ENCODE assay signal across 13 mouse cellular contexts in genomic region chr14:119260176-119260962, GRCm38 (mm10).
DNase-seq lines count a peak whose midpoint lies in the region; ATAC-seq and TF ChIP-seq lines count a peak whose summit lies in the region.
"Had no signal": no experiment of that assay in that cellular context is flagged by ENCODE, and none has a peak within 500 bp of the region (broad histone marks: within the 10 kb centered on the region; RNA-seq: fewer than 3 reads in every experiment).

No protein-coding gene starts in this region.

- H3K4me3 ChIP-seq in lung, embryonic 14.5 days (ENCODE audit: low read depth, low read length), result no peak overlapping the region
- no peak overlapping the region for H3K4me3 ChIP-seq in midbrain, embryonic 16.5 days (ENCODE audit: low read depth, low read length)
- H3K4me3 ChIP-seq in gastrocnemius, adult 2 months, result no peak overlapping the region
- H3K4me3 ChIP-seq: limb, embryonic 10.5 days had no signal

- no peaks in the 10 kb centered on the region for H3K9me3 ChIP-seq in lung, embryonic 14.5 days (ENCODE audit: low read depth, low read length)
- no peaks in the 10 kb centered on the region for H3K9me3 ChIP-seq in midbrain, embryonic 16.5 days (replicated peaks; ENCODE audit: control insufficient read depth, low read length, poor library complexity, severe bottlenecking)
- H3K9me3 ChIP-seq: limb, embryonic 10.5 days had no signal

- ATAC-seq in lung, embryonic 14.5 days (ENCODE audit: insufficient read depth), result 0 out of 2 replicates have a peak, but pooled peaks have one; percentile 38
- peak; percentile 94 for ATAC-seq in common myeloid progenitor, adult 5-6 weeks (replicated peaks; ENCODE audit: low read depth, poor library complexity, severe bottlenecking)
- peak; percentile 51; the same call in 1 of the 2 replicates for ATAC-seq in midbrain, embryonic 16.5 days
- ATAC-seq: hindbrain, postnatal 0 days; lung, postnatal 0 days had no signal

- H3K36me3 ChIP-seq in lung, embryonic 14.5 days (ENCODE audit: insufficient read depth), result no peaks in the 10 kb centered on the region
- no peaks in the 10 kb centered on the region for H3K36me3 ChIP-seq in midbrain, embryonic 16.5 days (ENCODE audit: control insufficient read depth, insufficient read depth, low read length)
- H3K36me3 ChIP-seq: limb, embryonic 10.5 days had no signal

- no peak overlapping the region for H3K9ac ChIP-seq in lung, embryonic 14.5 days
- no peak overlapping the region for H3K9ac ChIP-seq in midbrain, embryonic 16.5 days (ENCODE audit: low read depth, low read length)

- H3K4me1 ChIP-seq in lung, embryonic 14.5 days (ENCODE audit: insufficient read depth), result no peaks in the 10 kb centered on the region
- H3K4me1 ChIP-seq in midbrain, embryonic 16.5 days (ENCODE audit: control insufficient read depth, insufficient read depth, low read length), result no peaks in the 10 kb centered on the region

- H3K27me3 ChIP-seq in lung, embryonic 14.5 days (ENCODE audit: insufficient read depth, low read length), result no peaks in the 10 kb centered on the region
- no peaks in the 10 kb centered on the region for H3K27me3 ChIP-seq in midbrain, embryonic 16.5 days (ENCODE audit: control insufficient read depth, insufficient read depth, low read depth, low read length)

- no peak for TF ChIP-seq CTCF in lung, embryonic 14.5 days (IDR thresholded peaks at IDR 0.05; ENCODE audit: low read depth)
- TF ChIP-seq CTCF in gastrocnemius, adult 2 months (IDR thresholded peaks at IDR 0.05), result no peak

- no peak overlapping the region for H3K4me2 ChIP-seq in lung, embryonic 14.5 days
- H3K4me2 ChIP-seq in midbrain, embryonic 16.5 days (ENCODE audit: low read length), result no peak overlapping the region

- peak; percentile 70 for DNase-seq in heart, adult 11 months
- no peak for DNase-seq in heart, adult 8-10 months (ENCODE audit: low spot score)
- peak; percentile 27 for DNase-seq in lung, embryonic 14.5 days
- no peak for DNase-seq in lung, adult 18-20 months
- DNase-seq in right cerebral cortex, adult 2 months (ENCODE audit: low spot score in 2 of 2), result no peak
- no peak for DNase-seq in gastrocnemius, adult 2 months
- DNase-seq: adrenal gland, postnatal 10 days; kidney, postnatal 10 days had no signal

- intact Hi-C loops in gastrocnemius, adult 2 months (cut with DNase I), result no loop called here

- no peak overlapping the region for H3K27ac ChIP-seq in lung, embryonic 14.5 days (ENCODE audit: low read depth)
- 0 out of 2 replicates have a peak overlapping the region, but pooled peaks have one; percentile 37 for H3K27ac ChIP-seq in midbrain, embryonic 16.5 days (ENCODE audit: low read length)
- no peak overlapping the region for H3K27ac ChIP-seq in gastrocnemius, adult 2 months
- H3K27ac ChIP-seq: hindbrain, postnatal 0 days; limb, embryonic 10.5 days had no signal

- 62% methylated on average over 14 of the region's 14 CpGs for WGBS in lung, embryonic 14.5 days
- WGBS in midbrain, embryonic 16.5 days, result 67% methylated on average over 14 of the region's 14 CpGs

Comparison
In these comparisons a context has a peak if more than half of its experiments do, and no peak if none do; other contexts are left out.
1. DNase-seq: peak in heart, adult 11 months (single experiment) and lung, embryonic 14.5 days (single experiment); none in heart, adult 8-10 months (single experiment), lung, adult 18-20 months (0 of 2), right cerebral cortex, adult 2 months (0 of 2) and gastrocnemius, adult 2 months (single experiment).
2. ATAC-seq: peak in every context shown above with its lines; median percentile 94 in common myeloid progenitor, adult 5-6 weeks; 51 in midbrain, embryonic 16.5 days; 38 in lung, embryonic 14.5 days.